Mouse (Mus musculus) testis, adult 2 months (tissue): ENCODE data around the gene Rpl26. TPM values are rescaled to one million over a fixed set of nuclear protein-coding genes. Genes with fewer than 3 reads are reported as not detected.
A peak's percentile ranks its signal among the peaks of the same experiment; 100 is the strongest.

Experiments
- H3K27ac ChIP-seq: fragments of 200-500 bp; 2 replicates; pipeline ENCODE4 v1.5.1; 2012; ENCODE audit warnings: low read depth, low read length; ENCODE audit not compliant: control insufficient read depth, insufficient read depth
- H3K27me3 ChIP-seq: fragments of 200-500 bp; 2 replicates; pipeline ENCODE4 v1.6.1; 2012; ENCODE audit warnings: mild to moderate bottlenecking, low read length, moderate library complexity; ENCODE audit not compliant: control insufficient read depth, insufficient read depth
- H3K36me3 ChIP-seq: fragments of 200-500 bp; 2 replicates; pipeline ENCODE4 v1.6.1; 2012; ENCODE audit warnings: mild to moderate bottlenecking, low read length; ENCODE audit not compliant: control insufficient read depth, insufficient read depth
- H3K4me1 ChIP-seq: fragments of 200-500 bp; 2 replicates; pipeline ENCODE4 v1.6.1; 2012; ENCODE audit warnings: low read length; ENCODE audit not compliant: control insufficient read depth, insufficient read depth
- H3K4me3 ChIP-seq: fragments of 200-500 bp; 2 replicates; pipeline ENCODE4 v1.5.1; 2012; ENCODE audit warnings: low read depth, mild to moderate bottlenecking, low read length, moderate library complexity, mixed read lengths; ENCODE audit not compliant: control insufficient read depth
- CTCF ChIP-seq: fragments of 200-500 bp; IDR thresholded peaks from 2 replicates; pipeline ENCODE4 v1.5.1; 2012; ENCODE audit warnings: low read depth, mild to moderate bottlenecking, inconsistent platforms, low read length, moderate library complexity; ENCODE audit not compliant: control insufficient read depth, insufficient read depth, insufficient replicate concordance
- POLR2A ChIP-seq: fragments of 200-500 bp; IDR thresholded peaks from 2 replicates; pipeline ENCODE4 v1.6.1; 2012; ENCODE audit warnings: low read depth, mild to moderate bottlenecking, inconsistent platforms, low read length, moderate library complexity; ENCODE audit not compliant: control insufficient read depth
- polyA plus RNA-seq: library from polyadenylated mRNA; depleted of rRNA; stranded (reverse); fragments of >200 nt; gene quantifications from 2 replicates; pipeline ENCODE4 v1.2.3, GENCODE M21; 2012

The Rpl26 gene
- polyA plus RNA-seq, 1 experiment = 938 TPM

GRCm38 (mm10) chr11:68905138-68905531, 3.8 kb downstream of the Rpl26 start:
- Histone ChIP-seq H3K36me3 (peaks cover 5% of the 10 kb centered on the region), H3K4me3 (no peak overlapping the region), H3K27ac (no peak overlapping the region)

GRCm38 (mm10) chr11:68905665-68906460, 4.5 kb downstream of the Rpl26 start:
- H3K4me1 ChIP-seq = peaks cover 2% of the 10 kb centered on the region; the same call in 1 of the 2 replicates
- H3K36me3 ChIP-seq = peaks cover 5% of the 10 kb centered on the region
- H3K27ac ChIP-seq = no peak overlapping the region
- no peaks in the 10 kb centered on the region for H3K27me3 ChIP-seq
- no peak for TF ChIP-seq POLR2A
- no peak for TF ChIP-seq CTCF
- no peak overlapping the region for H3K4me3 ChIP-seq

More at GRCm38 (mm10) chr11:68905138-68905531, 3.8 kb downstream of the Rpl26 start:
- Histone ChIP-seq H3K27me3 (no peaks in the 10 kb centered on the region), H3K4me1 (peaks cover 2% of the 10 kb centered on the region; the same call in 1 of the 2 replicates)
- no peak for TF ChIP-seq POLR2A
- TF ChIP-seq CTCF = no peak

- Histone ChIP-seq H3K27me3 (no peaks in the 10 kb centered on the region), H3K4me1 (peaks cover 2% of the 10 kb centered on the region; the same call in 1 of the 2 replicates), H3K4me3 (0 out of 2 replicates have a peak overlapping the region, but pooled peaks have one; percentile 7), H3K27ac (no peak overlapping the region), H3K36me3 (peaks cover 5% of the 10 kb centered on the region)
- TF ChIP-seq CTCF (no peak), POLR2A (no peak)
Measured at GRCm38 (mm10) chr11:68906461-68906790, 5.0 kb downstream of the Rpl26 start.

- H3K36me3 ChIP-seq = peaks cover 5% of the 10 kb centered on the region
Measured at GRCm38 (mm10) chr11:68907251-68907650, 5.9 kb downstream of the Rpl26 start.

GRCm38 (mm10) chr11:68908846-68909503, 7.6 kb downstream of the Rpl26 start:
- TF ChIP-seq CTCF = no peak
- no peak for TF ChIP-seq POLR2A
- Histone ChIP-seq H3K36me3 (no peaks in the 10 kb centered on the region; the same call in 1 of the 2 replicates), H3K4me1 (no peaks in the 10 kb centered on the region), H3K27ac (no peak overlapping the region), H3K4me3 (no peak overlapping the region), H3K27me3 (no peaks in the 10 kb centered on the region)

More at GRCm38 (mm10) chr11:68907251-68907650, 5.9 kb downstream of the Rpl26 start:
- Histone ChIP-seq H3K4me3 (no peak overlapping the region; the same call in 1 of the 2 replicates), H3K27me3 (no peaks in the 10 kb centered on the region), H3K27ac (no peak overlapping the region), H3K4me1 (peaks cover 2% of the 10 kb centered on the region; the same call in 1 of the 2 replicates)
- TF ChIP-seq POLR2A (no peak), CTCF (no peak)

GRCm38 (mm10) chr11:68911531-68912177, 10.3 kb downstream of the Rpl26 start:
- TF ChIP-seq CTCF = no peak
- TF ChIP-seq POLR2A = no peak
- H3K4me1 ChIP-seq = no peaks in the 10 kb centered on the region
- no peaks in the 10 kb centered on the region for H3K36me3 ChIP-seq
- no peak overlapping the region for H3K27ac ChIP-seq
- no peaks in the 10 kb centered on the region for H3K27me3 ChIP-seq
- H3K4me3 ChIP-seq = no peak overlapping the region

- TF ChIP-seq CTCF (no peak), POLR2A (no peak)
- Histone ChIP-seq H3K27ac (no peak overlapping the region), H3K27me3 (no peaks in the 10 kb centered on the region), H3K4me1 (no peaks in the 10 kb centered on the region), H3K36me3 (no peaks in the 10 kb centered on the region), H3K4me3 (no peak overlapping the region)
Measured at GRCm38 (mm10) chr11:68914566-68914965, 13.2 kb downstream of the Rpl26 start.
